In the genomic region with DNA sequence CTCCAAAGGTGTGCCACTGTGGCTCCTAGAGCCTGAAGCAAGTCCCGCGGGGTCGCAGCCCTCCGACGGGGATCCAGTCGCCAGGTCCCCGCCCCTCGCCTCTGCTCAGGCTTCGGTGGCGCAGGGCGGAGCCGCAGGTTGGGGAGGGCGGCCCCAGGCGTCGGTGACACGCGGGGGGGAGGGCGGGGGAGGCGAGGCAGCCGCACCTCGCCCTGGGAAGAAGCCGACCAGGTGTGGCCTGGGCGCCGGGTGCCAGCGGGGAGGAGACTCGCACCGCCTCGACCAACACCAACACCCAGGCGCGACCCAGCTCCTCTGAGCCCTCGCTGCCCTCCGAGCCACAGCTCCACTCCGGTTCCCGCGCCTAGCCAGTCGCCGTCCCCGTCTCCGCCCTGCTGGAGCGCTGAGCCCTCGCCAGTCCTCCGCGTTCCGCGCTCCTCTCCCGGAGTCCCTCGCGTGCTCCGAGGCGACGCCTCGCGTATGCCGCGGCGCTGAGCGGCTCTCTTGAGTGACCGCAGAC, we compare ENCODE assay signal across 9 mouse cellular contexts. TPM values are rescaled to one million over a fixed set of nuclear protein-coding genes. Genes with fewer than 3 reads are reported as not detected.
DNase-seq lines count a peak whose midpoint lies in the region; ATAC-seq and TF ChIP-seq lines count a peak whose summit lies in the region.
"Had no signal": no experiment of that assay in that cellular context is flagged by ENCODE, and none has a peak within 500 bp of the region (broad histone marks: within the 10 kb centered on the region; RNA-seq: fewer than 3 reads in every experiment).

A gene (plus strand): TSS at position 226 of the 520 bp plus-strand sequence.

- DNase-seq in gastrocnemius, adult 2 months, result peak; percentile 48
- DNase-seq in gastrocnemius, adult 18-20 months (ENCODE audit: low spot score), result no peak
- peak; percentile 95 for DNase-seq in heart, adult 11 months
- DNase-seq in thymus, postnatal 4 days, result peak; percentile 63

- H3K36me3 ChIP-seq in intestine, embryonic 16.5 days (ENCODE audit: control insufficient read depth, insufficient read depth, low read length), result no peaks in the 10 kb centered on the region
- no peaks in the 10 kb centered on the region for H3K36me3 ChIP-seq in liver, embryonic 16.5 days (ENCODE audit: control insufficient read depth, insufficient read depth)
- no peaks in the 10 kb centered on the region for H3K36me3 ChIP-seq in neural tube, embryonic 13.5 days
- H3K36me3 ChIP-seq: G1E had no signal

- peaks cover 5% of the 10 kb centered on the region; the same call in 1 of the 2 replicates for H3K4me1 ChIP-seq in brown adipose tissue, adult 24 weeks (ENCODE audit: control insufficient read depth, insufficient read depth, insufficient read length, low read length)
- peaks cover 15% of the 10 kb centered on the region for H3K4me1 ChIP-seq in intestine, embryonic 16.5 days (ENCODE audit: control insufficient read depth, insufficient read depth, low read length)
- H3K4me1 ChIP-seq in liver, embryonic 16.5 days (ENCODE audit: control insufficient read depth, low read depth, low read length), result no peaks in the 10 kb centered on the region; the same call in none of the 2 replicates
- peaks cover 21% of the 10 kb centered on the region for H3K4me1 ChIP-seq in neural tube, embryonic 13.5 days (replicated peaks)

- H3K9me3 ChIP-seq in intestine, embryonic 16.5 days (ENCODE audit: control insufficient read depth, low read length), result no peaks in the 10 kb centered on the region
- H3K9me3 ChIP-seq in liver, embryonic 16.5 days (replicated peaks; ENCODE audit: control insufficient read depth, low read length), result no peaks in the 10 kb centered on the region
- no peaks in the 10 kb centered on the region for H3K9me3 ChIP-seq in neural tube, embryonic 13.5 days

- H3K4me2 ChIP-seq in intestine, embryonic 16.5 days (ENCODE audit: low read depth, low read length), result peak within 1 kb of the TSS; percentile 88
- peak within 1 kb of the TSS; percentile 48 for H3K4me2 ChIP-seq in liver, embryonic 16.5 days (ENCODE audit: low read depth, low read length)
- peak within 1 kb of the TSS; percentile 68 for H3K4me2 ChIP-seq in neural tube, embryonic 13.5 days

- intact Hi-C loops in gastrocnemius, adult 2 months (cut with DNase I), result no loop called here

- under 1% methylated on average over 44 of the region's 58 CpGs for WGBS in intestine, embryonic 16.5 days
- WGBS in liver, embryonic 16.5 days (ENCODE audit: insufficient replicate concordance), result under 1% methylated on average over 52 of the region's 58 CpGs
- under 1% methylated on average over 56 of the region's 58 CpGs for WGBS in neural tube, embryonic 13.5 days

- H3K27me3 ChIP-seq in intestine, embryonic 16.5 days (replicated peaks; ENCODE audit: control insufficient read depth, insufficient read depth, low read length), result no peaks in the 10 kb centered on the region
- H3K27me3 ChIP-seq in liver, embryonic 16.5 days (ENCODE audit: control insufficient read depth, insufficient read depth, low read depth, low read length), result peaks cover 45% of the 10 kb centered on the region
- peaks cover 88% of the 10 kb centered on the region for H3K27me3 ChIP-seq in neural tube, embryonic 13.5 days

- H3K9ac ChIP-seq in intestine, embryonic 16.5 days (ENCODE audit: low read depth, low read length), result peak within 1 kb of the TSS; percentile 83
- H3K9ac ChIP-seq in liver, embryonic 16.5 days (ENCODE audit: low read depth, low read length), result peak within 1 kb of the TSS; percentile 51
- peak within 1 kb of the TSS; percentile 57 for H3K9ac ChIP-seq in neural tube, embryonic 13.5 days

- peak; percentile 89 for ATAC-seq in intestine, embryonic 16.5 days
- peak; percentile 85 for ATAC-seq in liver, embryonic 16.5 days (ENCODE audit: low read depth)
- peak; percentile 81 for ATAC-seq in neural tube, embryonic 13.5 days (ENCODE audit: low read depth)

- no peak within 1 kb of the TSS for H3K27ac ChIP-seq in gastrocnemius, adult 2 months
- no peak within 1 kb of the TSS for H3K27ac ChIP-seq in brown adipose tissue, adult 24 weeks (replicated peaks; ENCODE audit: low read depth, low read length)
- peak within 1 kb of the TSS; percentile 87 for H3K27ac ChIP-seq in intestine, embryonic 16.5 days (ENCODE audit: low read length)
- peak within 1 kb of the TSS; percentile 72 for H3K27ac ChIP-seq in liver, embryonic 16.5 days (ENCODE audit: low read length)
- no peak within 1 kb of the TSS for H3K27ac ChIP-seq in neural tube, embryonic 13.5 days (replicated peaks)

- peak within 1 kb of the TSS; percentile 71 for H3K4me3 ChIP-seq in gastrocnemius, adult 2 months
- H3K4me3 ChIP-seq in brown adipose tissue, adult 24 weeks (ENCODE audit: insufficient read depth, low read depth, low read length), result peak within 1 kb of the TSS; percentile 39
- H3K4me3 ChIP-seq in intestine, embryonic 16.5 days (ENCODE audit: low read length), result peak within 1 kb of the TSS; percentile 61
- H3K4me3 ChIP-seq in liver, embryonic 16.5 days (ENCODE audit: low read depth, low read length), result peak within 1 kb of the TSS; percentile 59
- H3K4me3 ChIP-seq in neural tube, embryonic 13.5 days, result peak within 1 kb of the TSS; percentile 40

- TF ChIP-seq CTCF in gastrocnemius, adult 2 months (IDR thresholded peaks at IDR 0.05), result no peak

RNA-seq across cellular contexts. Expression of the gene that starts here (rescaled TPM):
- total RNA-seq in gastrocnemius, adult 2 months (2021), result under 1 TPM in 1 of 2 experiments, not detected in 1; 0.03 TPM
- total RNA-seq in gastrocnemius, adult 18-20 months (2021), result under 1 TPM in 1 of 2 experiments, not detected in 1; 0.09 TPM
- 0.33 and 1.3 TPM in 2 replicates for polyA plus RNA-seq in brown adipose tissue, adult 24 weeks (2012; ENCODE audit: insufficient read depth, insufficient read length, missing spikeins)
- 8.4 TPM in 2 replicates for polyA plus RNA-seq in intestine, embryonic 16.5 days (2015; fragmentation: Nextera tagmentation; extraction: Ambion mirVana)
- polyA plus RNA-seq in liver, embryonic 16.5 days (2015; fragmentation: Nextera tagmentation; extraction: Ambion mirVana), result 2.1 and 2.2 TPM in 2 replicates
- polyA plus RNA-seq in neural tube, embryonic 13.5 days (2015; fragmentation: Nextera tagmentation; extraction: Ambion mirVana), result 0.15 and 0.22 TPM in 2 replicates
- polyA plus RNA-seq: G1E had no signal

Comparison
In these comparisons a context has a peak if more than half of its experiments do, and no peak if none do; other contexts are left out.
1. Peak in DNase-seq and H3K4me3 ChIP-seq in gastrocnemius, adult 2 months; RNA of the gene not detected or under 1 TPM.
2. Peak in ATAC-seq, H3K4me3 ChIP-seq, H3K9ac ChIP-seq and H3K4me2 ChIP-seq in neural tube, embryonic 13.5 days; RNA of the gene not detected or under 1 TPM.
3. H3K27ac ChIP-seq: peak in intestine, embryonic 16.5 days (single experiment) and liver, embryonic 16.5 days (single experiment); none in gastrocnemius, adult 2 months (single experiment), brown adipose tissue, adult 24 weeks (single experiment) and neural tube, embryonic 13.5 days (single experiment).
4. Peak in every context shown above with its lines, with median percentiles within 50 percentile points of each other: H3K4me3 ChIP-seq, ATAC-seq, H3K4me2 ChIP-seq and H3K9ac ChIP-seq.